Mouse (Mus musculus) kidney, embryonic 15.5 days (tissue): ENCODE measurements at regions not wholly inside any gene's neighbourhood (a gene's known extent, or its start where the extent isn't known, plus 50 kb on each side); places are given as distances from the start of the nearest gene placed in this dataset.

Source experiments
- ATAC-seq: fragments of 200-750 bp; cut with Nextera tagmentation; replicated peaks from 2 replicates; pipeline ENCODE4 v1.8.0; 2017; ENCODE audit warnings: moderate TSS enrichment; ENCODE audit not compliant: low FRiP score
- H3K27ac ChIP-seq: fragments of 300-500 bp; sonication (generic); 2 replicates; pipeline ENCODE4 v1.5.1; 2015; ENCODE audit warnings: mild to moderate bottlenecking, inconsistent platforms
- H3K27me3 ChIP-seq: fragments of 300-500 bp; sonication (generic); 2 replicates; pipeline ENCODE4 v1.6.1; 2015; ENCODE audit warnings: inconsistent platforms
- H3K36me3 ChIP-seq: fragments of 300-500 bp; sonication (generic); 2 replicates; pipeline ENCODE4 v1.6.1; 2015; ENCODE audit warnings: inconsistent platforms
- H3K4me1 ChIP-seq: fragments of 300-500 bp; sonication (generic); 2 replicates; pipeline ENCODE4 v1.6.1; 2015; ENCODE audit warnings: inconsistent platforms
- H3K4me2 ChIP-seq: fragments of 300-500 bp; sonication (generic); 2 replicates; pipeline ENCODE4 v1.6.1; 2015; ENCODE audit warnings: moderate library complexity, mild to moderate bottlenecking, inconsistent platforms
- H3K4me3 ChIP-seq: fragments of 300-500 bp; sonication (generic); replicated peaks from 2 replicates; pipeline ENCODE4 v1.5.1; 2015; ENCODE audit warnings: mild to moderate bottlenecking, inconsistent platforms
- H3K9ac ChIP-seq: fragments of 300-500 bp; sonication (generic); 2 replicates; pipeline ENCODE4 v1.6.1; 2015; ENCODE audit warnings: mild to moderate bottlenecking, inconsistent platforms
- H3K9me3 ChIP-seq: fragments of 300-500 bp; sonication (generic); replicated peaks from 2 replicates; pipeline ENCODE4 v1.6.1; 2016; ENCODE audit warnings: inconsistent platforms
- WGBS: fragments of 180-500 bp; shearing (Covaris S2); methylation state at CpG from one replicate; pipeline ENCODE4 v1.1.7; 2015; ENCODE audit warnings: mixed read lengths; 5-methylcytosine and 5-hydroxymethylcytosine counted together

DNA sequence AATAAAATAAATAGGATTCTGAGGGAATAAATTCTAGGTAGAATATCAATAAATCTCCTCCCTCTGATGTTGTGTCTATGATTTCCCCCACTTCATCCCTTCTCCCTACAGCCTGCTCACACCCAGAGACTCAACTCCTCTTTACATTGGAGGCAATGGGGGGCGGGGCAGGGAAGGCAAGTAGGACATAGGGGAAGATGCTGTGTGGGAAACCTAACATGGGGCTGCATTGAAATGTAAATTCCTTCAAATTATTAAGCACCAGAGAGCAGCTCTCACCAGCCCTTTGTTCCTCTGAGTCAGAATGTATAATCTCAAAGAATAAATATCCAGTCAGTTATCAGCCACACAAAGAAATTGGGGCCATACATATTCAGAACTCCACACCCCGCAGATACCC, 91.6 kb downstream of the Nuf2 start:
- no peak overlapping the region for H3K4me3 ChIP-seq
- H3K9ac ChIP-seq: no peak overlapping the region
- H3K4me2 ChIP-seq: no peak overlapping the region
- H3K36me3 ChIP-seq: no peaks in the 10 kb centered on the region
- WGBS: 97% methylated on average over 2 of the region's 2 CpGs
- no peak for ATAC-seq
- no peaks in the 10 kb centered on the region for H3K27me3 ChIP-seq
- H3K27ac ChIP-seq: no peak overlapping the region
- no peaks in the 10 kb centered on the region for H3K9me3 ChIP-seq
- H3K4me1 ChIP-seq: no peaks in the 10 kb centered on the region

DNA sequence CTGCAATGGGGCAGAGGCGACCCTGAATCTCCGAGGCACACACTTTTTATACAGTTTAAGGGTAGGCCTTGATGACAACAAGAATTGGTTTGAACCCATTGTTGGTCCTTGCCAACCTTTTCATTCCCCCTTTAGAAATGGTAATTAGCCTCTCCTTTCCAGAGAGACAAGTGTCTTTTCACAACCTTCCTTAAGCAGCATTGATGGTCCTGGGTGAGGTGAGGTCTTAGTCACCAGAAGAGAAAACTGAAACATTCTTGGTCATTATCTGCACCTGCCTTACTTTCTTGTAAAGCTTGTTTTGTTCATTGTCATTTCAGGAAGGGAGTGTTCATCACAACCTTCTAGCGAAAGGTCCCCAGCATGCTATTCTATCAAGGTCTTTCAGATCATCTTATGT, 93.3 kb downstream of the Nuf2 start:
- H3K27me3 ChIP-seq: no peaks in the 10 kb centered on the region
- no peaks in the 10 kb centered on the region for H3K36me3 ChIP-seq
- no peak overlapping the region for H3K4me2 ChIP-seq
- no peak overlapping the region for H3K4me3 ChIP-seq
- no peak overlapping the region for H3K27ac ChIP-seq
- H3K4me1 ChIP-seq: no peaks in the 10 kb centered on the region
- 89% methylated on average over 3 of the region's 3 CpGs for WGBS
- H3K9ac ChIP-seq: no peak overlapping the region
- ATAC-seq: no peak
- no peaks in the 10 kb centered on the region for H3K9me3 ChIP-seq

DNA sequence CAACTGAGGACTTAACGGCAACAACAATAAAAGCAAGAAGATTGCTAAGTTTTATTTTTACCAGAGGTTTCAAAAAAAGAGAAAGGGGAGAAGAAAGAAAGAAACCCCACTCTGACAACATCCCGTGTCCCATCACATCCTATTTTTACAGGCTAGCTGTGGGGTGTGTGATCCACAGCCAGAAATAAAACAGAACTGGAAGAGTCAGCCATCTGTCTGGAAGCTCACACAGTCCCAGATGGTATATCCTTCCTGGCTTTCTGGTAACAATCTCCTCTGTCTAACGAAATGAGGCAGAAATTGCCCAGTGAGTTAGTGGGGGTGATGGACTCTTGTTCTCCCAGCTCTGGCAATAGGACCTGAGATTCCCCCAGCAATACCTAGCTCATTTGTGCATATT, 108.9 kb downstream of the Nuf2 start:
- Histone ChIP-seq H3K27ac (no peak overlapping the region), H3K9me3 (no peaks in the 10 kb centered on the region), H3K4me1 (no peaks in the 10 kb centered on the region), H3K4me2 (no peak overlapping the region), H3K4me3 (no peak overlapping the region), H3K27me3 (no peaks in the 10 kb centered on the region), H3K9ac (no peak overlapping the region), H3K36me3 (no peaks in the 10 kb centered on the region)
- ATAC-seq: no peak
- WGBS: 60% methylated on average over 3 of the region's 3 CpGs

DNA sequence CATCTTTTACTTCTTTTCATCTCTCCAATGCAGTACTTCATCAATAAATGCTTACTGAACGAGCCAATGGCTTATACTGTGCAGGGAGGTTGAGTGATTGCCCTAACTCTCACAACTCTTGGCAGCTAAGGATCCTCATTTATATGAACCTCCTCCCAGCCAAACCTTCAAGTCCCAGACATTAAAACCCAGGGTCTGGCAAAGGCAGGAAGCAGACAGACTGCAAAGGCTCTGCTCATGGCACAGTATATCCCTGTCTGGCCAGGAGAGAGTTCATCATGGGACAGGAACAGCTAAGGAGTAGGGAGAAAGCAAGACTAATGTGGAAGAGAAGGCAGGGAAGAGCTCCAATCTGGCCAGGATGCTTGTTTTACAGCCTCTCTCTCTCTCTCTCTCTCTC, 109.6 kb downstream of the Nuf2 start:
- Histone ChIP-seq H3K9ac (no peak overlapping the region), H3K36me3 (no peaks in the 10 kb centered on the region), H3K9me3 (no peaks in the 10 kb centered on the region), H3K4me1 (no peaks in the 10 kb centered on the region), H3K27me3 (no peaks in the 10 kb centered on the region), H3K4me3 (no peak overlapping the region), H3K27ac (no peak overlapping the region), H3K4me2 (no peak overlapping the region)
- 36% methylated on average over 1 of the region's 1 CpGs for WGBS
- ATAC-seq: no peak

DNA sequence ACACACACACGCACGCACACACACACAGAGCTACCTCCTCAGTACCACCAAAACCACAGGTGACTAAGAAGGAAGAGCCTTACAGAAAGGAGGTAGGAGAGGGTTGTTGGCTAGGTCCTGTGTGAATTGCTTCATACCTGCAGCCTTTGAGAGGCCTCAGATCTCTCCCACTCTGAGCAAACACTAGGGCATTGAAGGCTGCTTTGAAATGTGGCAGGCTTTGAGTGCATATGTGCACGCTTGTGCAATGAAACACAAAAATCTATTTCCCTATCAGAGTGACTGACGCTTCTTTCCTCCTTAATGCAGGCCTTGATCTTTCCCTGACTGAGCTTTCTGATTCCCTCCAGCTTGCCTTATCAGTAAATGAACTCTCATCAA, 112.6 kb downstream of the Nuf2 start:
- no peaks in the 10 kb centered on the region for H3K9me3 ChIP-seq
- H3K4me1 ChIP-seq: no peaks in the 10 kb centered on the region
- no peak for ATAC-seq
- H3K9ac ChIP-seq: no peak overlapping the region
- H3K4me2 ChIP-seq: no peak overlapping the region
- no peaks in the 10 kb centered on the region for H3K36me3 ChIP-seq
- H3K4me3 ChIP-seq: no peak overlapping the region
- no peak overlapping the region for H3K27ac ChIP-seq
- no peaks in the 10 kb centered on the region for H3K27me3 ChIP-seq
- 86% methylated on average over 4 of the region's 4 CpGs for WGBS

DNA sequence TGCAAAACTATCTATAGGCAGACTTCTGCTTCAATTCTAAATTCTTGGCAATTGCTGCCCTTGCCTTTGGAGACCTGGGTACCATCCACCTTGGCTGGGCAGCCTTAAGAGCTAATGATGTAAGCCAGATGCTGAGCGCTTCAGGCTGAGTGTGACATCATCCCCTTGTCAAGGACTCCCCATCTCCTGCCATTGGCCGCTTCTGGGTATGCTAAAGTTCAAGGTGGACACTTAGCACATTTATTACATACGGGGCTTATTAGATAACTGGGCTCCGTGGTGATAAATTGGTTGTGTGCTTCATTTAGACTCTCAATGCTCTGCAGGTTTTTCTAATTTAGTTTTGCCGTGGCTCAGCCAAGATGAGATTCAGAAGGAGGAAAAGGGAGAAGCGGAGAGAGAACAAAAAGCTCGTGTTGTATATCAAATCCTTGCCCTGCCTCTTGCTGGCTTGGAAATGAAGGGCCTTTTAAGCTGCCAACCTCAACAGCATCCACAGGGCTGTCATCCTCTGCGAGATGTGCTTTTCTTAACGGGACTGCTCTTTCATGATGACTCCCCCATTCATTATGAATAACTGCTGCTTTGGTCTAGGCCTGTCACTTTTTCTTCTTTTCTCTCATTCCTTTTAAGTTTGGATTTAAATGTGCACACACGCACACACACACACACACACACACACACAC, 113.1 kb downstream of the Nuf2 start:
- 71% methylated on average over 10 of the region's 10 CpGs for WGBS
- Histone ChIP-seq H3K9ac (no peak overlapping the region), H3K4me2 (no peak overlapping the region), H3K27ac (no peak overlapping the region), H3K4me3 (no peak overlapping the region), H3K27me3 (no peaks in the 10 kb centered on the region), H3K9me3 (no peaks in the 10 kb centered on the region), H3K4me1 (no peaks in the 10 kb centered on the region), H3K36me3 (no peaks in the 10 kb centered on the region)
- ATAC-seq: no peak

DNA sequence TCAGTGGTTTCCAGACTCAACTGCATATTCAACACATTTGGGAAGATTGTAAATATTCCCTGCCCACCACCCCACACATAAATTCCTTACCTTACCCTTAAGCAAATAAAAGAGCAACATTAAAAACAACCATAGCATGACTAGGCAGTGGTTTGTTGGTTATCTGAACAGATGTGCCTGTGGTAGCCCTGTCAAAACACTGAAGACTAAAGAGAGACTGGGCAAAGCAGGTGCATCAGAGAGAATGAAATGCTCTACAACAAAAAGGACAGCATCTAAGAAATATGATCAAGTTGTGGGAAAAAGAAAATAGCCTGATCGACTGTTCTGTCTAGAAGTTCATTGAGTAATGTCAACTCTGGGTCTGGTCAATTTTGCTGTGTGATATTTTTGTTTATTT, 114.6 kb downstream of the Nuf2 start:
- Histone ChIP-seq H3K27me3 (no peaks in the 10 kb centered on the region), H3K9ac (no peak overlapping the region), H3K4me1 (no peaks in the 10 kb centered on the region), H3K9me3 (no peaks in the 10 kb centered on the region), H3K4me3 (no peak overlapping the region), H3K36me3 (no peaks in the 10 kb centered on the region), H3K4me2 (no peak overlapping the region), H3K27ac (no peak overlapping the region)
- WGBS: 81% methylated on average over 1 of the region's 1 CpGs
- no peak for ATAC-seq

DNA sequence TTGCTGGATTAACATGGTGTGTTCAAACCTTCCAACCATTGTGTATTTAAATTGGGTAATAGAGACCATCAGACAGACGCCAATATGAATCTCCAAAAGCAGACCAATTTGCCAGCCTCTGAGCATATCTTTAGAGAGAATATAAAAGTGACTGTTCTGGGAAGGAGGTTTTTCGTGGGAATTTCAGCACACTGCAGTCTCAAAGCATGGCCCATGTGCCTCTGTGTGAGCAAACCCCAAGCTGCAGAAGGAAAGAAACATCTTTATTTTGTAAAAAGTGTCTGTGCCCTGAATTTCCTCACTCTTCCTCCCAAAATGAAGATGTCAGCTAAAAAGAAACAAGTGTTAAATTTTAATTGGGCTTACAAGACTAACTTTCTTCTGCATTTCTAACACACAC, 123.1 kb downstream of the Nuf2 start:
- WGBS: 73% methylated on average over 2 of the region's 2 CpGs

DNA sequence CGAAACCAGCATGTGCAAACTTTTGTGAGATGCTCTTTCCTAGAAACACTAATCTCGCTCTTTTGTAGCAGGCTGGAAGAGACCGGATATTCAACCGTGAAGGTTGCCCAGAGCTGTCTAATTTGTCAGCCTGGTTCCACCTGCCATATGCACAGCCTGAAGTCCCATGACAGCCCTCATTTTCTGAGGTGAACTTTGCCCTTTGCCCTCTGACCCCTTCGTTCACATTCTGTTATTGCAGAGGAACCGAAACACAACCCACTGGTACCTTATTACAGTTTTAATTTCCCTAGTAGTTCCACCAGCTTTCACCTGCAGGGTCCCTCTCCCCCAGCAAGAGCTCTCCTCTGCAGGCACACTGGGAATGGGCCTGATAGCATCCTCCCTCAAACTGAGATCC, 130.4 kb downstream of the Nuf2 start:
- H3K27me3 ChIP-seq: no peaks in the 10 kb centered on the region
- H3K4me2 ChIP-seq: no peak overlapping the region
- no peak overlapping the region for H3K27ac ChIP-seq
- no peaks in the 10 kb centered on the region for H3K4me1 ChIP-seq
- H3K4me3 ChIP-seq: no peak overlapping the region
- no peaks in the 10 kb centered on the region for H3K9me3 ChIP-seq
- H3K36me3 ChIP-seq: no peaks in the 10 kb centered on the region
- WGBS: 68% methylated on average over 6 of the region's 6 CpGs
- no peak for ATAC-seq
- no peak overlapping the region for H3K9ac ChIP-seq

More for the DNA sequence above, 123.1 kb downstream of the Nuf2 start:
- H3K27ac ChIP-seq: no peak overlapping the region
- H3K4me3 ChIP-seq: no peak overlapping the region
- H3K36me3 ChIP-seq: no peaks in the 10 kb centered on the region
- no peak overlapping the region for H3K9ac ChIP-seq
- no peaks in the 10 kb centered on the region for H3K9me3 ChIP-seq
- no peaks in the 10 kb centered on the region for H3K4me1 ChIP-seq
- H3K27me3 ChIP-seq: no peaks in the 10 kb centered on the region
- no peak overlapping the region for H3K4me2 ChIP-seq
- no peak for ATAC-seq

DNA sequence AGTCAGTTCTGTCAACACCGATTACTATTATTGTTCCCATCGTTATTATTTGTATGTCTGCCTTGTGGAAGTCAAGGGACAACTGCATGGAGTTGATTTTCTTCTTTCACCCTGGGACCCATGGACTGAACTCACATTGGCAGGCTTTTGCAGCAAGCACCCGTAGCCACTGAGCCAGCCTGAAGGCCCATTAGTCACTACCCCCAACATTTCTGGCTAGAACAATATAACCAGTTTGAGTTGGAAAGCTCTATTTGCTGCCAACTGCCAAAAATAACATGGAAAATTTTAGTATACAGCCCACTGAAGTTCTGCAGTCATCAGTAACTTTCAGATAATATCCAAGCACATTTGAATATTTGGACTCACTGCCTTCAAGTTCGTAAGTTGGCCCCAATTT, 133.9 kb downstream of the Nuf2 start:
- no peaks in the 10 kb centered on the region for H3K36me3 ChIP-seq

DNA sequence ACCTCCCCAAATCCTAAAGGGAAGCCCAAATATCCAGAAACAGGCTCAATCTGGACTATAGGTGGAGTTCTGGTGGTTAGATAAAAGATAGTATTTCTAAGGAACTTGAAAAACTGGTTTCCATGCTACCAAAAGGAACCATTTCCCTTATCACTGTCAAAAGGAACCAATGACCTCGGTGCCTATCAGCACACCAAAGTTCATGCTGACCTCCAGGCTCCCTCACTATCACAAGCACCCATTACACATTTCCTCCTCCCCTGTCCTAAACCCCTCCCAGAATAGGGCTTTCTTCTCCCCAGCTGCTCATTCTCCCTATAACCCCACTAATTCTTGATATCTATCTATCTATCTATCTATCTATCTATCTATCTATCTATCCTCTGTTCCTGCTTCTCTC, 144.2 kb downstream of the Nuf2 start:
- no peak overlapping the region for H3K4me3 ChIP-seq
- no peak overlapping the region for H3K27ac ChIP-seq
- no peak for ATAC-seq
- H3K4me2 ChIP-seq: no peak overlapping the region
- no peak overlapping the region for H3K9ac ChIP-seq
- H3K36me3 ChIP-seq: no peaks in the 10 kb centered on the region
- H3K9me3 ChIP-seq: no peaks in the 10 kb centered on the region
- 79% methylated on average over 1 of the region's 1 CpGs for WGBS
- H3K4me1 ChIP-seq: 0 out of 2 replicates have a peak, but pooled peaks cover 5% of the 10 kb centered on the region
- no peaks in the 10 kb centered on the region for H3K27me3 ChIP-seq

More for the DNA sequence above, 133.9 kb downstream of the Nuf2 start:
- Histone ChIP-seq H3K9ac (no peak overlapping the region), H3K4me2 (no peak overlapping the region), H3K27ac (no peak overlapping the region), H3K4me1 (no peaks in the 10 kb centered on the region), H3K27me3 (no peaks in the 10 kb centered on the region), H3K4me3 (no peak overlapping the region), H3K9me3 (no peaks in the 10 kb centered on the region)
- 87% methylated on average over 4 of the region's 4 CpGs for WGBS
- ATAC-seq: no peak

DNA sequence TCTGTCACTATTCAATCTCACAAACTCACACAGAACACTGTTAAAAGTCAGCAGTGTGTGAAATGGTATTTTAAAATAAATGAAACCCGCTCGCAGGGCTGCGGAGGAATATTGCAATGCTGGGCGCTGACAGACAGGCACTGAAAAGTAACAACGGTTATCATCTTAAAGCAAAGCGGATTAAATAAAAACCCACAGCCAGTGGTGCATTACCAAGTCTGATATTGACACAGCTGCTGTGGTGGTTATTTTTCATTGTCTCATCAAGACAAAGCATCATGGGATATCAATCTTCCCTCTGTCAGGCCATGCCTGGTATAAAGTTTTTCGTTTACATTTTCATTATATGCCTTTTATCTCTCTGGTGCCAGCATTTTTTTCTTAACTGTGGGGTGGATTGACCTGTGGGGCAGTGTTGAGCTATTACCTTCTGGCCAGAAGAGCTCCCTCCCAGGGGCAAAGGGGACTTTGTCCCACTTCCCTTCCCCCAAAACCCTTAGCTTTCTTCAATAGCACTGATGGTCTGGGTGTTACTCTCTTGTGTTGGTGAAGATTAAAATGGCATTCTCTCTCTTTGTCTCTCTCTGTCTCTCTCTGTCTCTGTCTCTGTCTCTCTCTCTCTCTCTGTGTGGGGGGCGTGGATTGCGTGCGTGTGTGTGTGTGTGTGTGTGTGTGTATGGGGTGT, 145.4 kb downstream of the Nuf2 start:
- Histone ChIP-seq H3K27ac (no peak overlapping the region), H3K4me3 (no peak overlapping the region), H3K27me3 (no peaks in the 10 kb centered on the region), H3K9me3 (no peaks in the 10 kb centered on the region), H3K36me3 (no peaks in the 10 kb centered on the region), H3K4me2 (no peak overlapping the region), H3K4me1 (0 out of 2 replicates have a peak, but pooled peaks cover 5% of the 10 kb centered on the region), H3K9ac (no peak overlapping the region)
- 51% methylated on average over 10 of the region's 10 CpGs for WGBS
- ATAC-seq: peak; percentile 67

DNA sequence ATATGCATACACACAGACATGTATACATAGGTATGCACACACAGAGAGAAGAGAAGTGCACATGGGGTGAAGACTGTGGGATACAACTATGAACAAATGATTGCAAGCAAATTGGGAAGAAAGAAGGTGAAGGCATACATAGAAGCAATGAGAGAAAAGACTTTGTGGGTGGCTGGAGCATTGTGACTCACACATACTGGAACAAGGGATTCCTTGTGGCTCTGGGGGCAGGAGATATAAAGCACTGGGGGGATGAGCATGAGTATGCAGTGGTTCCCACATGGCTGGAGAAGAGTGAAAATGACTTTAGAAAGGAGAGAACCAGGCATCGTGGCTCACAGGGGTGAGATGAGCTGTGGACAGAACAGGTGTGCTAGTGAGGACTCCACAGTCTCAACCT, 156.6 kb downstream of the Nuf2 start:
- H3K27me3 ChIP-seq: no peaks in the 10 kb centered on the region
- no peak overlapping the region for H3K4me2 ChIP-seq
- no peak for ATAC-seq
- H3K4me1 ChIP-seq: 0 out of 2 replicates have a peak, but pooled peaks cover 8% of the 10 kb centered on the region
- WGBS: 69% methylated on average over 1 of the region's 1 CpGs
- no peak overlapping the region for H3K9ac ChIP-seq
- H3K9me3 ChIP-seq: no peaks in the 10 kb centered on the region
- no peaks in the 10 kb centered on the region for H3K36me3 ChIP-seq
- H3K4me3 ChIP-seq: no peak overlapping the region
- H3K27ac ChIP-seq: no peak overlapping the region
